Mouse (Mus musculus) midbrain, embryonic 11.5 days (tissue): Measurements from ENCODE around the gene Olfr444. TPM values are rescaled to one million over a fixed set of nuclear protein-coding genes. Genes with fewer than 3 reads are reported as not detected.

Source experiments
- ATAC-seq: fragments of 200-750 bp; cut with Nextera tagmentation; 2 replicates; pipeline ENCODE4 v1.8.0; 2017; ENCODE audit warnings: moderate TSS enrichment, moderate library complexity; ENCODE audit not compliant: low FRiP score
- DNase-seq: peaks from one replicate; pipeline ENCODE4 v3.0.0; 2015; ENCODE audit warnings: low spot score; ENCODE audit errors: missing footprints
- H3K27ac ChIP-seq: fragments of 300-500 bp; sonication (generic); 2 replicates; pipeline ENCODE4 v1.5.1; 2014; ENCODE audit warnings: low read depth, low read length
- H3K27me3 ChIP-seq: fragments of 300-500 bp; sonication (generic); 2 replicates; pipeline ENCODE4 v1.6.1; 2014; ENCODE audit warnings: mild to moderate bottlenecking, low read length, moderate library complexity, mixed read lengths; ENCODE audit not compliant: control insufficient read depth, insufficient read depth
- H3K36me3 ChIP-seq: fragments of 300-500 bp; sonication (generic); 2 replicates; pipeline ENCODE4 v1.6.1; 2014; ENCODE audit warnings: mild to moderate bottlenecking, low read length, moderate library complexity, mixed read lengths; ENCODE audit not compliant: control insufficient read depth, insufficient read depth
- H3K4me1 ChIP-seq: fragments of 300-500 bp; sonication (generic); 2 replicates; pipeline ENCODE4 v1.6.1; 2014; ENCODE audit warnings: low read length; ENCODE audit not compliant: control insufficient read depth, insufficient read depth
- H3K4me2 ChIP-seq: fragments of 300-500 bp; sonication (generic); 2 replicates; pipeline ENCODE4 v1.6.1; 2014; ENCODE audit warnings: mild to moderate bottlenecking, moderate library complexity
- H3K4me3 ChIP-seq: fragments of 300-500 bp; sonication (generic); 2 replicates; pipeline ENCODE4 v1.5.1; 2014; ENCODE audit warnings: low read depth, low read length
- H3K9ac ChIP-seq: fragments of 300-500 bp; sonication (generic); 2 replicates; pipeline ENCODE4 v1.6.1; 2014; ENCODE audit warnings: low read length
- H3K9me3 ChIP-seq: fragments of 300-500 bp; sonication (generic); 2 replicates; pipeline ENCODE4 v1.6.1; 2016; ENCODE audit warnings: low read length; ENCODE audit not compliant: control insufficient read depth
- WGBS: fragments of 180-500 bp; shearing (Covaris S2); extraction: QIAGEN DNeasy Blood & Tissue Kit; methylation state at CpG from one replicate; pipeline ENCODE4 v1.1.7; 2014; 5-methylcytosine and 5-hydroxymethylcytosine counted together
- polyA plus RNA-seq: library from polyadenylated mRNA; unstranded; fragments of >200 nt; fragmentation: Nextera tagmentation; extraction: Ambion mirVana; gene quantifications from 2 replicates; pipeline ENCODE4 v1.2.1, GENCODE M21; 2014

Gene Olfr444
- not detected in 2 replicates for polyA plus RNA-seq

- ATAC-seq (no peak), DNase-seq (no peak)
- Histone ChIP-seq H3K9ac (no peak within 1 kb of the TSS), H3K4me3 (no peak within 1 kb of the TSS), H3K27ac (no peak within 1 kb of the TSS), H3K36me3 (no peaks in the 10 kb centered on the region), H3K4me1 (no peaks in the 10 kb centered on the region), H3K27me3 (no peaks in the 10 kb centered on the region), H3K9me3 (no peaks in the 10 kb centered on the region), H3K4me2 (no peak within 1 kb of the TSS)
- 71% methylated on average over 1 of the region's 1 CpGs for WGBS
These were observed at the start of gene Olfr444 for GRCm38 (mm10) chr6:42948767-42949166. TSS of gene Olfr444 (plus strand) at chr6:42949067.

GRCm38 (mm10) chr6:42900345-42900744, 48.5 kb upstream of the Olfr444 start:
- Histone ChIP-seq H3K4me1 (no peaks in the 10 kb centered on the region), H3K27ac (no peak overlapping the region), H3K4me3 (no peak overlapping the region), H3K4me2 (no peak overlapping the region), H3K9ac (no peak overlapping the region), H3K9me3 (no peaks in the 10 kb centered on the region), H3K36me3 (no peaks in the 10 kb centered on the region), H3K27me3 (no peaks in the 10 kb centered on the region)
- ATAC-seq (no peak), DNase-seq (no peak)
- 46% methylated on average over 1 of the region's 1 CpGs for WGBS

DNA sequence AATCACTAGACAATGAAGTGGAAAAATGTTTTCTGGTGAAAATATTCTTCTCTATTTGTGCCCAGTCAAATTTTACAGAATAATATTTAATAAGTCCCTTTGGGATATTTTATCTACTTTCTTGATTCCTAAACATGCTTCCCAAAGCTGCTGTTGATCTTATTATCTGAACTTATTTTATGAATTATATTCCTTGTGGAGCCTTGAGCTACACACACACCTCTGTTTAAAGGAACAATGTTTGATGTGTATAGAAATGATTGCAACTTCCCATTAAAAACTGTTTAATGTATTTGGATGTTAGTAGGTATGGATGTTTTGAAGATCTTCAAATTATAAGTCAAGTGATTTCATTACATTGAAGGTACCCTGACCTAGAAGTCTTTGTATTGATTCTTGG, 40.3 kb upstream of the Olfr444 start, which contains the start of gene Olfr447:
Gene Olfr447, plus strand, starts transcription at position 301 of the 400 bp plus-strand sequence.
- Histone ChIP-seq H3K36me3 (no peaks in the 10 kb centered on the region), H3K9ac (no peak within 1 kb of the TSS), H3K27me3 (no peaks in the 10 kb centered on the region), H3K4me3 (no peak within 1 kb of the TSS), H3K9me3 (no peaks in the 10 kb centered on the region), H3K4me1 (no peaks in the 10 kb centered on the region), H3K4me2 (no peak within 1 kb of the TSS), H3K27ac (no peak within 1 kb of the TSS)
- DNase-seq: no peak
- ATAC-seq: no peak

DNA sequence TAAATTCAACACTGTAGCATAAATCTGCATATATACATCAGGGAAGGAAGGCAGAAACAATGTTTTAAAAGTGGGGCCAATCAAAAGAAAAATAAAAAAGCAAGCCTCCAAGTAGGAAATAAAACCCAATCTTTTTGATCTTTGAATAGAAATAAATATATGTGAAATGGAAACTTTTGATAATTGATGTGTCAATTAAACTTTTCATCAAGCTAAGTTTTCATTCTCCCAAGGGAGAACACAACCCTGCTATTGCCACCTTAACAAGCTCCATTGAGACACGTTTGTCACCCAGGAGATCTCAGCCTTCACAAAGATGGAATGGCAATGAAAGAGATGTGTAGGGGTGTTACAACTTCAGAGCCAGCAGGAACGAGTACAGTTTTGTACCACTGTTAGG, 27.8 kb upstream of the Olfr444 start, which contains the start of gene Olfr446:
Gene Olfr446, plus strand, starts transcription at position 301 of the 400 bp plus-strand sequence.
- 68% methylated on average over 2 of the region's 2 CpGs for WGBS
- Histone ChIP-seq H3K27me3 (no peaks in the 10 kb centered on the region), H3K9ac (no peak within 1 kb of the TSS), H3K27ac (no peak within 1 kb of the TSS), H3K36me3 (no peaks in the 10 kb centered on the region), H3K4me2 (no peak within 1 kb of the TSS), H3K9me3 (no peaks in the 10 kb centered on the region), H3K4me1 (no peaks in the 10 kb centered on the region), H3K4me3 (no peak within 1 kb of the TSS)
- DNase-seq (no peak), ATAC-seq (no peak)

DNA sequence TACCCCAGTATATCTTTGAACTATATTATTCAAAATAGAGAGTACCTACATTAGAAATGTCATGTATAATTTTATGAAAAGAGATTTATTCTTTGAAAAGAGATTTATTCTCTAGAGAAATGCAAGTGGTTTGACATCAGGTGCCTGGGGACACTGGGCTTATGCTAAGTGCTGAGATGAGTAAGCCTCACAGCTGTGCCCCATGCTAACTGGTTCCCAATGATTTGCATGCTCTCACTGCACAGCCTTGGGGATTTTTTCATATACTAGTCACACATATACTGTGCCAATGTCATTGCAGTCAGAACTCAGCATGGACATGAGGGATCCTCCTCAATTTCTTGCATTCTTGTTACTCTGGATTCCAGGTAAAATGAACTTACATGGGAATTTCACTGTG, 31.5 kb downstream of the Olfr444 start:
- no peak overlapping the region for H3K4me3 ChIP-seq
- H3K9ac ChIP-seq: no peak overlapping the region
- H3K4me1 ChIP-seq: no peaks in the 10 kb centered on the region
- H3K27ac ChIP-seq: no peak overlapping the region
- no peaks in the 10 kb centered on the region for H3K36me3 ChIP-seq
- H3K4me2 ChIP-seq: no peak overlapping the region
- H3K27me3 ChIP-seq: no peaks in the 10 kb centered on the region
- no peak for DNase-seq
- H3K9me3 ChIP-seq: no peaks in the 10 kb centered on the region
- ATAC-seq: 0 out of 2 replicates have a peak, but pooled peaks have one; percentile 70

Other genes with a start within 250 kb of the Olfr444 start
- 155 and 156 TPM in 2 replicates for gene Tcaf1, start 239.0 kb upstream of the Olfr444 start, polyA plus RNA-seq
- gene Olfr453, start 209.7 kb upstream of the Olfr444 start, polyA plus RNA-seq: not detected in 2 replicates
- gene Olfr38, start 192.7 kb upstream of the Olfr444 start, polyA plus RNA-seq: not detected in 2 replicates
- gene Olfr452, start 164.0 kb upstream of the Olfr444 start, polyA plus RNA-seq: not detected in 2 replicates
- not detected in 2 replicates for gene Olfr450, start 137.1 kb upstream of the Olfr444 start, polyA plus RNA-seq
- gene Olfr449, start 114.7 kb upstream of the Olfr444 start, polyA plus RNA-seq: not detected in 2 replicates
- not detected in 2 replicates for gene Olfr448, start 58.6 kb upstream of the Olfr444 start, polyA plus RNA-seq
- gene Olfr447, start 40.2 kb upstream of the Olfr444 start, polyA plus RNA-seq: not detected in 2 replicates
- gene Olfr446, start 27.7 kb upstream of the Olfr444 start, polyA plus RNA-seq: not detected in 2 replicates
- not detected in 2 replicates for gene Olfr441, start 157.3 kb downstream of the Olfr444 start, polyA plus RNA-seq
- not detected in 2 replicates for gene Olfr237-ps1, start 197.5 kb downstream of the Olfr444 start, polyA plus RNA-seq
- not detected in 2 replicates for gene Olfr437, start 214.2 kb downstream of the Olfr444 start, polyA plus RNA-seq
- not detected in 2 replicates for gene Olfr13, start 223.1 kb downstream of the Olfr444 start, polyA plus RNA-seq
- not detected in 2 replicates for gene Olfr435, start 248.1 kb downstream of the Olfr444 start, polyA plus RNA-seq